Mouse (Mus musculus) bone marrow, adult 2 months (tissue): ENCODE results near the gene Amdhd2. TPM values are rescaled to one million over a fixed set of nuclear protein-coding genes. Genes with fewer than 3 reads are reported as not detected.
"Not testable (repeated sequence)": the region's sequence is repeated elsewhere in the genome, so short reads cannot be mapped to it uniquely, and the experiment has no call there.

Source experiments
- H3K27ac ChIP-seq: fragments of 200-500 bp; 2 replicates; pipeline ENCODE4 v1.5.1; 2012; ENCODE audit warnings: low read depth, mild to moderate bottlenecking, control low read depth, inconsistent platforms, low read length; ENCODE audit not compliant: control insufficient read depth, poor library complexity, insufficient read depth
- H3K4me1 ChIP-seq: fragments of 200-500 bp; 2 replicates; pipeline ENCODE4 v1.6.1; 2011; ENCODE audit warnings: low read length; ENCODE audit not compliant: control insufficient read depth, insufficient read depth
- H3K4me3 ChIP-seq: fragments of 200-500 bp; replicated peaks from 2 replicates; pipeline ENCODE3; 2011; ENCODE audit warnings: mild to moderate bottlenecking, low read depth, low read length, control low read depth; ENCODE audit not compliant: control insufficient read depth
- CTCF ChIP-seq: fragments of 200-500 bp; IDR thresholded peaks from 2 replicates; pipeline ENCODE4 v1.5.1; 2011; ENCODE audit warnings: low read length, control low read depth; ENCODE audit not compliant: control insufficient read depth, insufficient read depth
- POLR2A ChIP-seq: fragments of 200-500 bp; IDR thresholded peaks from 2 replicates; pipeline ENCODE4 v1.6.1; 2011; ENCODE audit warnings: low read depth, mild to moderate bottlenecking, control low read depth, low read length, borderline replicate concordance; ENCODE audit not compliant: control insufficient read depth
- WGBS: fragments of 180-500 bp; shearing (Covaris S2); methylation state at CpG from one replicate; pipeline ENCODE4 v1.1.7; 2018; 5-methylcytosine and 5-hydroxymethylcytosine counted together
- polyA plus RNA-seq: library from polyadenylated mRNA; stranded (reverse); fragments of >200 nt; gene quantifications from 2 replicates; pipeline ENCODE4 v1.2.4, GENCODE M21; 2011; ENCODE audit warnings: low replicate concordance; ENCODE audit not compliant: missing spikeins, insufficient read depth, insufficient read length

Amdhd2 gene
- polyA plus RNA-seq, 1 experiment, result 57.8 TPM

DNA sequence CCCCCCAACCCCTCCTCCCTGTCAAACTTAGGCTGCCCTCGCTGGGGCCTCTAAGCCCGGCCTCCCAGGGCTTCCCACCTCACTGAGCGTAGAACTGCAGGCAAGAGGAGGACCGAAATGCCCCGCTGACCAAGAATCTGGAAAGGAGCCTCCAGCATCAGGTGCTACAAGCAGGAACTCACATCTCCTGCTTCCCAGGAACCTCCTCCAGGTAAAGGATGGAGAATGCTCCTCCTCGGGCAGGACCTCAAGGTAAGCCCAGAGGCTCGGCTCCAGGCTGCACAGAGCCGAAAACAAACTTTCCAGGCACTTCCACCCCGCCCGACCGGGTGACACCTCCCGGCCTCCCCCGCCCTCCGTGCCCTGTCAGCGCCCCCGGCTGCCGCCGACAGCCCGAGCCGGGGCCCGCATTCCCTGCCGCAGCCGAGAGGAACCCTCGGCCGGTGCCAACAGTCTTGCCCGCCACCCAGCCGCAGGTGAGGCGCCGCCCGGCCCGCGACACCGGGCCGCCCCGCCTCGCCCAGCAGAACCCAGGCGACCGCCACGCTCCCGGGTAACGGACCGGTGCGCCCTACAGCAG lies 22.6 kb downstream of the Amdhd2 start:
- Histone ChIP-seq H3K27ac (peak overlapping the region; percentile 95), H3K4me1 (peaks cover 6% of the 10 kb centered on the region), H3K4me3 (peak overlapping the region; percentile 99)
- WGBS, result 1% methylated on average over 43 of the region's 43 CpGs
- TF ChIP-seq CTCF (no peak), POLR2A (no peak)

DNA sequence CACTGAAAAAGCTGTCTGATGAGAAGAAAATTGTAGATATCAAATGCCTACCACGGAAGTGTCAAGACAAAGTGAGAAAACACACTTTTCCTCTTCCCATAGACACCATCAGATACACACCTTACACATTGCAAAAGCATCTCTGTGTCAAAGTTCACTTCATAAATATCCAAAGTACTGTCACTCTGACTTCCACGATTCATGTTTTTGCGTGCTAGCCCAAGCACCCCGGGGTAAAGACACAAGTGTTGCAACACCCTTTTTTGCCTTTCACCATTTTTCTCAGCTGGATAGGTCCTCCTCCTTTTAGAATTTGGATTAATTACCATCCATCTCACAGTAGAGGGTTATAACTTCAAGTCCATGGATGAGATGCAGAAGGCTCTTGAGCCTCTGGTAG lies 23.6 kb downstream of the Amdhd2 start:
- TF ChIP-seq POLR2A (no peak), CTCF (no peak)
- H3K4me3 ChIP-seq, result no peak overlapping the region
- no peak overlapping the region for H3K27ac ChIP-seq
- peaks cover 6% of the 10 kb centered on the region for H3K4me1 ChIP-seq
- WGBS, result 44% methylated on average over 4 of the region's 4 CpGs

DNA sequence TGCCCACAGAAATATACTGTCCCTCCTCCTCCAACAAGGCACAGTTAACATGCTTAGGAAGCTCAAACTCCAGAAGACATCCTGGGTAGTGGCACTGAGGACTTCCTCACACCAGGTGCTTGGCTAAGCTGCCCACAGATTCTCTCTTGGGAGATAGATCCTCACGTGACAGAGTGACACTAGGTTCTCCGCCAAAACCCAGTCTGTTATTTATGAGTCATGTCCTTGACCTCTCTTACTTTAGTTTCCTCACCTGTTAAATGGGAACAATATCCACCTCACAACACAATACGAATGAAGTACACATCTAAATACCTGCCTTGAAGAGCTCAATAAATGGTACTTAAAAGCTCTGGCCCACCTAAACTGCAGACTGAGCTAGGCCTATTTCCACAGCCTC lies 24.3 kb downstream of the Amdhd2 start:
- no peak for TF ChIP-seq POLR2A
- TF ChIP-seq CTCF, result no peak
- H3K4me3 ChIP-seq, result no peak overlapping the region
- H3K4me1 ChIP-seq, result peaks cover 6% of the 10 kb centered on the region
- WGBS, result 66% methylated on average over 3 of the region's 3 CpGs
- H3K27ac ChIP-seq, result no peak overlapping the region

DNA sequence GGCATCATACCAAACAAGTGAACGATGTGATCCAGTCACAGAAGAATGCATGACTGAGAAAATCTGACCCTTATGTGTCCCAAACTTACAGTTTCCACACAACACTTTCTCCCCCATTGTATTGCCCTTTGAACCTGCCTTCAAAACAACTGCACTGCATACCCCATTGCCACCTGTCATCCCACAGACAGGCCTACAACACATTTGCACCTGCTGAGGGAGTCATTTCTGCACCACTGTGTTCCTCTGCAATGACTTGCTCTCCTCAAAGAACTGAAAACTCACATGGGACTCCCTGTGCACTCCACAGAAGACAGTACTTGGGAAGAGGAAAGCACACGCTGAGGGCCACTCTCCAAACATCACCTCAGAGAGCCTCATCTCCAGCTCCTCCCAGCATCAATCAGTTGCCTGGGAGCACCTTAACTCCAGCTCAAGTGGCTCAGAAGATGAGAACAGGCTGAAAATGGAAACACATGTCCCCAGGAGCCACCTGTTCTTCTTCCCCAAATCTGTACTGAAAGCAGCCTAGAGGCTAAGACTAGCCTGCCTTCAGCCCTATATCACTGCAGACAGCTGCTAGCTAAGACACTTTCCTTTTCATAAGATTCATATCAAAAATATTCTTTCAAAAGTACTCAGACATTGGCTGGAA lies 26.2 kb downstream of the Amdhd2 start:
- 84% methylated on average over 2 of the region's 2 CpGs for WGBS
- H3K27ac ChIP-seq, result no peak overlapping the region
- H3K4me1 ChIP-seq, result peaks cover 6% of the 10 kb centered on the region
- no peak overlapping the region for H3K4me3 ChIP-seq
- TF ChIP-seq POLR2A (no peak), CTCF (no peak)

DNA sequence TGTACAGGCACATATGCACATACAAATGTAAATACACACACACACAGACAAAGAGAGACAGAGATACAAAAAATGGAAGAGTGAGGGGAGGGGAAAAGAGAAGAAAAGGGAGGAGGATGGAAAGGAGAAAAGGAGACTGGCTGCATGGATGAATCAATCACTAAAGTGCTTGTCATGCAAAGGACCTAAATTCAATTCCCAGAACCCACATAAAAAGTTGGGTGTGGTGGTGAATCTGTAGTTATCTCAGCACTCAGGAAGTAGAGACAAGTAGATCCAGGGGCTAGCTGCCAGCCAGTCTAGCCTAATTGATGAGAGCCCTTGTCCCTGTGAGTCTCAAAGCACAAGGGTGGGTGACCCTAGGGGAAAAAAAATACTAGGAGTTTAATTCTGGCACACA lies 29.5 kb downstream of the Amdhd2 start:
- Histone ChIP-seq H3K27ac (no peak overlapping the region), H3K4me1 (peaks cover 2% of the 10 kb centered on the region; the same call in 1 of the 2 replicates), H3K4me3 (no peak overlapping the region)
- TF ChIP-seq POLR2A (no peak), CTCF (no peak)

DNA sequence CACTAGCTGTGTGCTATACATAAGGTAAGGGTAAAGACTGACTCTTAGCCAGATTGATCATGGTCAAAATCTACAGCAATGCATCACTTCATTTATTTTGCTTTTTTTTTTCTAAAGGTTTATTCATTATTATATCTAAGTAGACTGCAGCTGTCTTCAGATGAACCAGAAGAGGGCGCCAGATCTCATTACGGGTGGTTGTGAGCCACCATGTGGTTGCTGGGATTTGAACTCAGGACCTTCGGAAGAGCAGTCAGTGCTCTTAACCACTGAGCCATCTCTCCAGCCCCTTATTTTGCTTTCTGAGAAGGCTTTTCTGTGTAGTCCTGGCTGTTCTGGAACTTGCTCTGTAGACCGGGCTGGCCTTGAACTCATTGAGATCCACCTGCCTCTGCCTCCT lies 30.6 kb downstream of the Amdhd2 start:
- WGBS, result 88% methylated on average over 4 of the region's 4 CpGs
- H3K27ac ChIP-seq, H3K4me1 ChIP-seq, H3K4me3 ChIP-seq: not testable (repeated sequence)

DNA sequence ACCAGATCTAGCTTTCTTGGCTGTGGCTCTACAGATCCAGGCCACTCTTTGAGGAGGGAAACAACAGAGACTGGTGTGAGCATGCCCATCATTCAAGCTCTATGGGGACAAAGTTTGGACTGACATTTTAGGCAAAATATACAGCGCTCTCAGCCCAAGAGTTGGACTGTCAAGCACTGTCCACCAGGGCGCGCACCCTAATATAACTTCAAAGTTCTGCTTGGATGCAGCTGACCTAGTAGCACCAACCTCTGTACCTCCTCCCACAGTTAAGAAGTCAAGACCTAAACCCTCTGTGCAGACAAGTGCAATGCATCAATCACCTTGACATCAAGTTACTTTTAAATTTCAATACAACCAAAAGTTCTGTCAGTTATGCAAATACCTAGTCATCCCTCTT lies 32.0 kb downstream of the Amdhd2 start:
- no peak for TF ChIP-seq POLR2A
- TF ChIP-seq CTCF, result peak; percentile 11; the same call in 1 of the 2 replicates
- 98% methylated on average over 3 of the region's 3 CpGs for WGBS
- Histone ChIP-seq H3K4me1 (no peaks in the 10 kb centered on the region; the same call in 1 of the 2 replicates), H3K4me3 (no peak overlapping the region), H3K27ac (no peak overlapping the region)

DNA sequence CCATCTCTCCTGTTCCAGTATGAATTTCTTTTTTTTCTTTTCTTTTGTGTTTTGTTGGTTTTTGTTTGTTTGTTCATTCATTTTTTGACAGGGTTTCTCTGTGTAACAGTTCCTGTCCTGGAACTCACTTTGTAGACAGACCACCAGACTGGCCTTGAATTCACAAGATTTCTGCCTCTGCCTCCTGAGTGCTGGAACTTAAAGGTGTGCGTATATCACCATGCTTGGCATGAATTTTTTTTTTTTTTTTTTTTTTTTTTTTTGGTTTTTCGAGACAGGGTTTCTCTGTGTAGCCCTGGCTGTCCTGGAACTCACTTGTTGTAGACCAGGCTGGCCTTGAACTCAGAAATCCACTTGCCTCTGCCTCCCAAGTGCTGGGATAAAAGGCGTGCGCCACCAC lies 34.3 kb downstream of the Amdhd2 start:
- not testable (repeated sequence) for H3K27ac ChIP-seq, H3K4me3 ChIP-seq, H3K4me1 ChIP-seq
- 85% methylated on average over 4 of the region's 4 CpGs for WGBS

DNA sequence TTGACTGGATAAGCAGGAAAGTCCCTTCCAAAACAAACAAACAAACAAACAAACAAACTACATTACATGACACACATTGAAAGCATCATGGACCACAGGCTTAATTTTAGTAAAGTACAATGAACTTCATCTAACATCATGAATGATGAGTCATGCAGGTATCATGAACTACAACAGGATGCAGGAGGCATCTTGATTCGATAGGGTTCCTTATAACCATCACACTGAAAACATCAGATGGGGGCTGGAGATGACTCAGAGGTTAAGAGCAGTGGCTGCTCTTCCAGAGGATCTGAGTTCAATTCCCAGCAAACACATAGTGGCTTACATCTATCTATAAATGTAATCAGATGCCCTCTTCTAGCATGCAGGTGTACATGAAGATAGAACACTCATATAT lies 36.0 kb downstream of the Amdhd2 start:
- no peak for TF ChIP-seq POLR2A
- no peak for TF ChIP-seq CTCF
- Histone ChIP-seq H3K4me1 (no peaks in the 10 kb centered on the region; the same call in 1 of the 2 replicates), H3K4me3 (no peak overlapping the region), H3K27ac (no peak overlapping the region)
- 31% methylated on average over 1 of the region's 1 CpGs for WGBS
